Mouse (Mus musculus) cortical plate, adult 2 months (tissue): Measurements from ENCODE around the gene Esr1.

Experiments used
- CTCF ChIP-seq: fragments of 200-500 bp; IDR thresholded peaks from 2 replicates; pipeline ENCODE4 v1.5.1; 2011; ENCODE audit warnings: mild to moderate bottlenecking, control low read depth, low read length; ENCODE audit not compliant: insufficient read depth; ENCODE audit errors: extremely low read depth
- POLR2A ChIP-seq: fragments of 200-500 bp; IDR thresholded peaks from 2 replicates; pipeline ENCODE4 v1.6.1; 2011; ENCODE audit warnings: mild to moderate bottlenecking, low read length, control low read depth; ENCODE audit not compliant: insufficient read depth; ENCODE audit errors: extremely low read depth

- TF ChIP-seq CTCF (no peak), POLR2A (no peak)
Observed at GRCm38 (mm10) chr10:4571304-4571703, 40.1 kb upstream of the Esr1 start.
